19 mouse cellular contexts compared by ENCODE assay signal in genomic region chr4:154882014-154882659, GRCm38 (mm10). TPM values are rescaled to one million over a fixed set of nuclear protein-coding genes. Genes with fewer than 3 reads are reported as not detected.
DNase-seq lines count a peak whose midpoint lies in the region; ATAC-seq lines count a peak whose summit lies in the region.
"Had no signal": no experiment of that assay in that cellular context is flagged by ENCODE, and none has a peak within 500 bp of the region (broad histone marks: within the 10 kb centered on the region; RNA-seq: fewer than 3 reads in every experiment).

No protein-coding gene starts in this region.

- 24% methylated on average over 14 of the region's 14 CpGs for WGBS in heart, embryonic 13.5 days
- WGBS in liver, embryonic 13.5 days (ENCODE audit: insufficient replicate concordance): 18% methylated on average over 13 of the region's 14 CpGs

- 0 out of 2 replicates have a peak overlapping the region, but pooled peaks have one; percentile 53 for H3K9ac ChIP-seq in heart, embryonic 13.5 days
- H3K9ac ChIP-seq in liver, embryonic 13.5 days: peak overlapping the region; percentile 72
- H3K9ac ChIP-seq: hindbrain, embryonic 12.5 days; lung, embryonic 15.5 days had no signal

- intact Hi-C loops in heart, postnatal 14 days (cut with DNase I): no loop called here
- intact Hi-C loops in left cerebral cortex, postnatal 36 days (cut with DNase I): no loop called here

- no peak for ATAC-seq in heart, embryonic 13.5 days (ENCODE audit: extremely low read depth, insufficient number of reproducible peaks, low FRiP score, low TSS enrichment)
- ATAC-seq in liver, embryonic 13.5 days (ENCODE audit: low read depth): peak; percentile 57
- ATAC-seq: forebrain, embryonic 14.5 days; Patski had no signal

- H3K36me3 ChIP-seq in heart, embryonic 13.5 days: no peaks in the 10 kb centered on the region
- no peaks in the 10 kb centered on the region for H3K36me3 ChIP-seq in liver, embryonic 13.5 days
- H3K36me3 ChIP-seq: hindbrain, embryonic 12.5 days; limb, embryonic 10.5 days; lung, embryonic 15.5 days had no signal

- no peak for DNase-seq in heart, postnatal 14 days
- peak; percentile 26 for DNase-seq in CD4-positive helper T cell, adult 2 months (ENCODE audit: low read depth, low spot score)
- DNase-seq in c-Kit-negative CD71-positive TER-119-positive erythroid progenitor cells, embryonic 14.5 days (ENCODE audit: low read depth, low spot score): peak; percentile 72
- peak; percentile 61 for DNase-seq in liver, embryonic 13.5 days
- DNase-seq in urinary bladder, postnatal 4 days (ENCODE audit: low spot score in 2 of 2): no peak
- DNase-seq in left cerebral cortex, postnatal 36 days (ENCODE audit: low spot score in 2 of 2): no peak
- DNase-seq in gastrocnemius, postnatal 25 days: no peak
- DNase-seq: adrenal gland, adult 8-10 months; B cell, adult 2 months; kidney, adult 18-20 months; kidney, postnatal 36 days had no signal

- no peak overlapping the region for H3K4me3 ChIP-seq in heart, embryonic 13.5 days
- peak overlapping the region; percentile 44 for H3K4me3 ChIP-seq in liver, embryonic 13.5 days (replicated peaks)
- H3K4me3 ChIP-seq: hindbrain, embryonic 12.5 days; limb, embryonic 10.5 days; lung, embryonic 15.5 days had no signal

- no peaks in the 10 kb centered on the region for H3K9me3 ChIP-seq in heart, embryonic 13.5 days
- H3K9me3 ChIP-seq in liver, embryonic 13.5 days (replicated peaks): no peaks in the 10 kb centered on the region
- H3K9me3 ChIP-seq: hindbrain, embryonic 12.5 days; limb, embryonic 10.5 days; lung, embryonic 15.5 days had no signal

- peaks cover 37% of the 10 kb centered on the region for H3K4me1 ChIP-seq in heart, embryonic 13.5 days
- H3K4me1 ChIP-seq in liver, embryonic 13.5 days (replicated peaks): peaks cover 54% of the 10 kb centered on the region

- no peak overlapping the region for H3K4me2 ChIP-seq in heart, embryonic 13.5 days
- peak overlapping the region; percentile 57 for H3K4me2 ChIP-seq in liver, embryonic 13.5 days
- H3K4me2 ChIP-seq: hindbrain, embryonic 12.5 days; lung, embryonic 15.5 days had no signal

- no peak overlapping the region for H3K27ac ChIP-seq in heart, embryonic 13.5 days (replicated peaks)
- H3K27ac ChIP-seq in liver, embryonic 13.5 days: peak overlapping the region; percentile 95
- H3K27ac ChIP-seq: hindbrain, embryonic 12.5 days; limb, embryonic 10.5 days; lung, embryonic 15.5 days had no signal

- peaks cover 12% of the 10 kb centered on the region; the same call in 1 of the 2 replicates for H3K27me3 ChIP-seq in heart, embryonic 13.5 days (replicated peaks)
- peaks cover 39% of the 10 kb centered on the region for H3K27me3 ChIP-seq in liver, embryonic 13.5 days
- H3K27me3 ChIP-seq: hindbrain, embryonic 12.5 days; lung, embryonic 15.5 days; Patski had no signal

RNA-seq across cellular contexts. Expression of gene Mmel1, which starts 12.8 kb away (rescaled TPM):
- 0.51 and 0.64 TPM in 2 replicates for polyA plus RNA-seq in heart, embryonic 13.5 days (2015; fragmentation: Nextera tagmentation; extraction: Ambion mirVana)
- total RNA-seq in heart, postnatal 14 days (2021): under 1 TPM in 1 of 2 experiments, not detected in 1; 0.20 TPM
- 2.4 TPM in 2 replicates for polyA plus RNA-seq in liver, embryonic 13.5 days (2015; fragmentation: Nextera tagmentation; extraction: Ambion mirVana)
- under 1 TPM; 0.49 to 1.00 TPM for total RNA-seq in left cerebral cortex, postnatal 36 days (2021)
- total RNA-seq in gastrocnemius, postnatal 25 days (2021): under 1 TPM; 0.13 to 0.24 TPM
- total RNA-seq: gastrocnemius, adult 8-10 months; neutrophil, adult 5-6 weeks had no signal
- polyA plus RNA-seq: Patski had no signal

RNA-seq across cellular contexts. Expression of gene Fam213b, which starts 16.8 kb away (rescaled TPM):
- 42.5 and 48.8 TPM in 2 replicates for polyA plus RNA-seq in heart, embryonic 13.5 days (2015; fragmentation: Nextera tagmentation; extraction: Ambion mirVana)
- total RNA-seq in heart, postnatal 14 days (2021): 10 to 100 TPM; 44.7 to 51.3 TPM
- polyA plus RNA-seq in liver, embryonic 13.5 days (2015; fragmentation: Nextera tagmentation; extraction: Ambion mirVana): 9.0 and 9.2 TPM in 2 replicates
- 10 to 100 TPM; 51.1 to 68.5 TPM for total RNA-seq in left cerebral cortex, postnatal 36 days (2021)
- total RNA-seq in gastrocnemius, postnatal 25 days (2021): 10 to 100 TPM; 81.5 to 81.6 TPM

RNA-seq across cellular contexts. Expression of gene Ttc34, which starts 44.9 kb away (rescaled TPM):
- polyA plus RNA-seq in heart, embryonic 13.5 days (2015; fragmentation: Nextera tagmentation; extraction: Ambion mirVana): 0.57 TPM in 2 replicates
- under 1 TPM; 0.10 to 0.17 TPM for total RNA-seq in heart, postnatal 14 days (2021)
- polyA plus RNA-seq in liver, embryonic 13.5 days (2015; fragmentation: Nextera tagmentation; extraction: Ambion mirVana): 0.03 TPM in 1 of 2 replicates, not detected in the other
- total RNA-seq in left cerebral cortex, postnatal 36 days (2021): 1 to 10 TPM; 3.1 to 3.6 TPM
- not detected for total RNA-seq in gastrocnemius, postnatal 25 days (2021)
- total RNA-seq: gastrocnemius, adult 8-10 months; neutrophil, adult 5-6 weeks had no signal
- polyA plus RNA-seq: Patski had no signal

RNA-seq across cellular contexts. Expression of gene Tnfrsf14, which starts 46.2 kb away (rescaled TPM):
- 2.1 and 2.6 TPM in 2 replicates for polyA plus RNA-seq in heart, embryonic 13.5 days (2015; fragmentation: Nextera tagmentation; extraction: Ambion mirVana)
- total RNA-seq in heart, postnatal 14 days (2021): 1 to 10 TPM; 4.1 to 5.6 TPM
- 49.5 and 51.7 TPM in 2 replicates for polyA plus RNA-seq in liver, embryonic 13.5 days (2015; fragmentation: Nextera tagmentation; extraction: Ambion mirVana)
- total RNA-seq in left cerebral cortex, postnatal 36 days (2021): 1 to 10 TPM; 1.5 to 2.1 TPM
- 1 to 10 TPM; 1.8 to 3.0 TPM for total RNA-seq in gastrocnemius, postnatal 25 days (2021)
- polyA plus RNA-seq: forebrain, embryonic 14.5 days had no signal

Comparison
In these comparisons a context has a peak if more than half of its experiments do, and no peak if none do; other contexts are left out.
1. DNase-seq: peak in CD4-positive helper T cell, adult 2 months (single experiment), c-Kit-negative CD71-positive TER-119-positive erythroid progenitor cells, embryonic 14.5 days (single experiment) and liver, embryonic 13.5 days (single experiment); none in heart, postnatal 14 days (0 of 2), urinary bladder, postnatal 4 days (0 of 2), left cerebral cortex, postnatal 36 days (0 of 2) and gastrocnemius, postnatal 25 days (single experiment).